Mouse (Mus musculus): ENCODE data around the gene Omt2b. TPM values are rescaled to one million over a fixed set of nuclear protein-coding genes. Genes with fewer than 3 reads are reported as not detected.
"Not testable (repeated sequence)": the region's sequence is repeated elsewhere in the genome, so short reads cannot be mapped to it uniquely, and the experiment has no call there.

Omt2b gene
- polyA plus RNA-seq, 1 experiment from 2014 or later = not detected

DNA sequence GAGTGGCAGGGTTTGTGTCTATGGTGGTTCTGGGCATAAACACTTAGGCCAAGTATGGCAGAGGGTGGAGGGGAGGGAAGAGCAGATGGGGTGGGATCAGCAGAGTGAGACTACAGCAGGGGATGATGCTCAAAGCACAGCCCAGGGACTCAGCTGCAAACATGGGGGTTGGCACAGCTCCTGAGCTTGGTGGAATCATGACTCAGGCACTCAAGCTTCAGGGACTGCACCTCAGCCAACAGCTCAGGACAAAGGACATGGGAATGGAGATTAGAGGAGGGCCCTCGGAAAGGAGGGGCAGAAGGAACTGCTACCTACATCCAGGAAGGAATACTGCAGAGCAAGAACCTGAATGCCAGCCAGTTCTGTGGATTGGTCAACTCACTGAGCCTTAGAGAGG, 28.2 kb upstream of the Omt2b start:
- H3K27ac ChIP-seq (ENCODE audit: low read depth, low read length); H3K4me3 ChIP-seq (ENCODE audit: low read depth, low read length); H3K4me1 ChIP-seq (ENCODE audit: control insufficient read depth, insufficient read depth, low read length); H3K36me3 ChIP-seq (ENCODE audit: control insufficient read depth, insufficient read depth, low read length); DNase-seq (ENCODE audit: low spot score, missing footprints); H3K4me2 ChIP-seq; H3K9me3 ChIP-seq (ENCODE audit: control insufficient read depth, low read length); ATAC-seq (ENCODE audit: low FRiP score); H3K27me3 ChIP-seq (ENCODE audit: control insufficient read depth, insufficient read depth, low read length); H3K9ac ChIP-seq (ENCODE audit: low read length): not testable (repeated sequence)
- WGBS = 63% methylated on average over 1 of the region's 1 CpGs

DNA sequence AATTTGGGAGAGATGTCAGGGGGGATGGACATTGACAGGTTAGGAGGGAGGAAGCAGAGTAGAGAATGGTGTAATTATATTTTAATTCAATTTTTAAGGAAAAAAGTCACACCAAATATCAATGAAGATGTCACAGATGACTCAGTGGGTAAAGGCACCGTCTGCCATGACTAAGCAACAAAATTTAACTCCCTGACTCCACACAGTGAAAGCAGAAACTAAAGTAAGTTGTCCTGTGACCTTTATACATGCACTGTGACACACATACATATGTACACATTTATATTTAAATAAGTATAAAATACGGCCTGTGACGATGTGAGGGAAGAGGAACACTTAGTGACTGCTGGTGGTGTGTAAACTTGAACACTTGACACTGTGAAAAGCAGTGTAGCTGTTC, 19.3 kb upstream of the Omt2b start:
- H3K27me3 ChIP-seq (ENCODE audit: control insufficient read depth, insufficient read depth, low read length); H3K9ac ChIP-seq (ENCODE audit: low read length); H3K36me3 ChIP-seq (ENCODE audit: control insufficient read depth, insufficient read depth, low read length); H3K27ac ChIP-seq (ENCODE audit: low read depth, low read length); DNase-seq (ENCODE audit: low spot score, missing footprints); H3K9me3 ChIP-seq (ENCODE audit: control insufficient read depth, low read length); ATAC-seq (ENCODE audit: low FRiP score); H3K4me2 ChIP-seq; H3K4me3 ChIP-seq (ENCODE audit: low read depth, low read length); H3K4me1 ChIP-seq (ENCODE audit: control insufficient read depth, insufficient read depth, low read length): not testable (repeated sequence)
- 78% methylated on average over 3 of the region's 3 CpGs for WGBS

DNA sequence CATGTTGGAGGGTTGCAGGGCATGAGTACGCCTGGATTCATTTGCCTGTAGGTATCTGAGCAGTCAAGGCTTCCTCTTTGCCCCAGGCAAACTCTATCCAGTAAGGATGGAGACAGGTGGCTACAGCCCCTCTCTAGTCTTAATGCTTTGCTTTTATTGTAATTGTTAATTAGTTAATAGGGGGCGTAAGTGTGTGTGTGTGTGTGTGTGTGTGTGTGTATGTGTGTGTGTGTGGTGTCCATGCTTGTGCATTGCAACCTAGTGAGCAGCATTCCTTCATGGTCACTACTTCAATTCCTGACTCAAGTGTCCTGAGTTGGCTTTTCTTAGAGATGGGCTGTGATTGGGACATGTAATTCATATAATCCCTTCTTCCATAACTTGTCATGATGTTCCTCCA, 12.7 kb upstream of the Omt2b start, which contains the start of gene Omt2a:
Omt2a (minus strand) TSS at position 101 of the 400 bp plus-strand sequence.
- H3K9me3 ChIP-seq (ENCODE audit: control insufficient read depth, low read length) = no peaks in the 10 kb centered on the region
- ATAC-seq (ENCODE audit: low FRiP score) = no peak
- no peak within 1 kb of the TSS for H3K9ac ChIP-seq (ENCODE audit: low read length)
- no peaks in the 10 kb centered on the region for H3K27me3 ChIP-seq (ENCODE audit: control insufficient read depth, insufficient read depth, low read length)
- no peak within 1 kb of the TSS for H3K4me2 ChIP-seq
- DNase-seq (ENCODE audit: low spot score, missing footprints) = no peak
- H3K36me3 ChIP-seq (ENCODE audit: control insufficient read depth, insufficient read depth, low read length) = no peaks in the 10 kb centered on the region
- WGBS = 76% methylated on average over 2 of the region's 2 CpGs
- H3K4me1 ChIP-seq (ENCODE audit: control insufficient read depth, insufficient read depth, low read length) = no peaks in the 10 kb centered on the region
- H3K4me3 ChIP-seq (ENCODE audit: low read depth, low read length) = no peak within 1 kb of the TSS
- H3K27ac ChIP-seq (ENCODE audit: low read depth, low read length) = no peak within 1 kb of the TSS

DNA sequence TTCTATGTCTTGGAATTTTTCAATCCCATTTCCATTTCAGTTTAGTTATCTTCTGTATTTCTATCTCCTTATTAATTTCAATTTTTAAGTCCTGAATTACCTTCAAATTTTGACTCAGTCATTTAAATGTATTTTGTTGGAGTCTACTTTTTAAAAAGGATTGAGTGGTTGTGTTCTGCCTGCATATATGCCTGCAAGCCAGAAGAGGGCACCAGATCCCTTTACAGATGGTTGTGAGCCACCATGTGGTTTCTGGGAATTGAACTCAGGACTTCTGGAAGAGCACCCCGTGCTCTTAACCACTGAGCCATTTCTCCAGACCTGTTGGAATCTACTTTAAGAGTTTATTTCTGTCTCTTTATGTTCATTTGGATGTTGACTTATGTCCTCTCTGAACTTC, 7.9 kb upstream of the Omt2b start:
- DNase-seq (ENCODE audit: low spot score, missing footprints) (no peak), ATAC-seq (ENCODE audit: low FRiP score) (no peak)
- Histone ChIP-seq H3K9ac (ENCODE audit: low read length) (no peak overlapping the region), H3K9me3 (ENCODE audit: control insufficient read depth, low read length) (no peaks in the 10 kb centered on the region), H3K4me2 (no peak overlapping the region), H3K4me3 (ENCODE audit: low read depth, low read length) (no peak overlapping the region), H3K27me3 (ENCODE audit: control insufficient read depth, insufficient read depth, low read length) (no peaks in the 10 kb centered on the region), H3K4me1 (ENCODE audit: control insufficient read depth, insufficient read depth, low read length) (no peaks in the 10 kb centered on the region), H3K36me3 (ENCODE audit: control insufficient read depth, insufficient read depth, low read length) (no peaks in the 10 kb centered on the region), H3K27ac (ENCODE audit: low read depth, low read length) (no peak overlapping the region)
- 27% methylated on average over 1 of the region's 1 CpGs for WGBS

DNA sequence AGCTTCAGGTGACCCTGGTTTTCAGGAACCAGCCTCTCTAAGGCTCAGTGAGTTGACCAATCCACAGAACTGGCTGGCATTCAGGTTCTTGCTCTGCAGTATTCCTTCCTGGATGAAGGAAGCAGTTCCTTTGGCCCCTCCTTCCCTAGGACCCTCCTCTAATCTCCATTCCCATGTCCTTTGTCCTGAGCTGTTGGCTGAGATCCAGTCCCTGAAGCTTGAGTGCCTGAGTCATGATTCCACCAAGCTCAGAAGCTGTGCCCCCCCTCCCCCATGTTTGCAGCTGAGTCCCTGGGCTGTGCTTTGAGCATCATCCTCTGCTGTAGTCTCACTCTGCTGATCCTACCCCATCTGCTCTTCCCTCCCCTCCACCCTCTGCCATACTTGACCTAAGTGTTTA, 9.7 kb downstream of the Omt2b start:
- DNase-seq (ENCODE audit: low spot score, missing footprints); ATAC-seq (ENCODE audit: low FRiP score); H3K9me3 ChIP-seq (ENCODE audit: control insufficient read depth, low read length); H3K27me3 ChIP-seq (ENCODE audit: control insufficient read depth, insufficient read depth, low read length); H3K4me3 ChIP-seq (ENCODE audit: low read depth, low read length); H3K36me3 ChIP-seq (ENCODE audit: control insufficient read depth, insufficient read depth, low read length); H3K4me2 ChIP-seq; H3K9ac ChIP-seq (ENCODE audit: low read length); H3K4me1 ChIP-seq (ENCODE audit: control insufficient read depth, insufficient read depth, low read length); H3K27ac ChIP-seq (ENCODE audit: low read depth, low read length): not testable (repeated sequence)

DNA sequence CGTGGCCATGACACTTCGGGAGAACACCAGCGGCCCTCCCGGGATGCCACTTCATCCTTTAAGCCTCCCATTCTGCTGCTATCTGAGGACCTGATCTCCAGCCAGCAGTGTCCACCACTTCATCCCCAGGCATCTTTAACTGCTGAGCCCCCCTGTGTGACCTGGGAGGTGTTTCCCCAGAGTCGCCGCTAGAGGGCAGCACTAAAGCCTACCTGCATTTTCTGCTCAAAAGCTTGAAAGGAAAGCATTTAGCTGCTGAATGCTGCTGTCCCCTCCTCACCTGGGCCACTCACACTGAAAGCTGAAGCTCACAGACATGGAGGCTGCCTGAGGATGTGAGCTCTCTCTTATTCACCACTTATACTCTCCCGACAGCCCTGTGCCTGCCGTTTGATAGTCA, 12.9 kb downstream of the Omt2b start:
- H3K4me1 ChIP-seq (ENCODE audit: control insufficient read depth, insufficient read depth, low read length); H3K9ac ChIP-seq (ENCODE audit: low read length); H3K9me3 ChIP-seq (ENCODE audit: control insufficient read depth, low read length); H3K4me3 ChIP-seq (ENCODE audit: low read depth, low read length); H3K36me3 ChIP-seq (ENCODE audit: control insufficient read depth, insufficient read depth, low read length); H3K27ac ChIP-seq (ENCODE audit: low read depth, low read length); ATAC-seq (ENCODE audit: low FRiP score); H3K4me2 ChIP-seq; H3K27me3 ChIP-seq (ENCODE audit: control insufficient read depth, insufficient read depth, low read length): not testable (repeated sequence)
- WGBS = 13% methylated on average over 8 of the region's 8 CpGs
- DNase-seq (ENCODE audit: low spot score, missing footprints) = peak; percentile 91

DNA sequence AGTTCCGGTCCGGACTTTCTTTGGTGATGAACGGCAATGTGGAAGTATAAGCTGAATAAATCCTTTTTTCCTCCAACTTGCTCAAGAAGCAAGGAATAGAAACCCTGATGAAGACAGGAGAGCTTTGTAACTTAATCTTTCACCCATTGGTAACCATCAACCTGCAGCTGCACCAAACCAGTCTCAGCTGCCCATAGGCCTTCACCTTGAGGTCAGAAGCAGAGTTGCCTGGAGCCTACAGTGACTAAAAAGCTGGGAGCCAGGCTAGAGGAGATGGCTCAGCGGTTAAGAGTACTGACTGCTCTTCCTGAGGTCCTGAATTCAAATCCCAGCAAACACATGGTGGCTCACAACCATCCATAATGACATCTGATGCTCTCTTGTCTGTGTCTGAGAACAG, 15.1 kb downstream of the Omt2b start:
- H3K4me2 ChIP-seq; H3K4me3 ChIP-seq (ENCODE audit: low read depth, low read length); H3K4me1 ChIP-seq (ENCODE audit: control insufficient read depth, insufficient read depth, low read length); ATAC-seq (ENCODE audit: low FRiP score); H3K9me3 ChIP-seq (ENCODE audit: control insufficient read depth, low read length); H3K27me3 ChIP-seq (ENCODE audit: control insufficient read depth, insufficient read depth, low read length); H3K27ac ChIP-seq (ENCODE audit: low read depth, low read length); H3K36me3 ChIP-seq (ENCODE audit: control insufficient read depth, insufficient read depth, low read length); H3K9ac ChIP-seq (ENCODE audit: low read length); DNase-seq (ENCODE audit: low spot score, missing footprints): not testable (repeated sequence)
- WGBS = 91% methylated on average over 4 of the region's 4 CpGs

DNA sequence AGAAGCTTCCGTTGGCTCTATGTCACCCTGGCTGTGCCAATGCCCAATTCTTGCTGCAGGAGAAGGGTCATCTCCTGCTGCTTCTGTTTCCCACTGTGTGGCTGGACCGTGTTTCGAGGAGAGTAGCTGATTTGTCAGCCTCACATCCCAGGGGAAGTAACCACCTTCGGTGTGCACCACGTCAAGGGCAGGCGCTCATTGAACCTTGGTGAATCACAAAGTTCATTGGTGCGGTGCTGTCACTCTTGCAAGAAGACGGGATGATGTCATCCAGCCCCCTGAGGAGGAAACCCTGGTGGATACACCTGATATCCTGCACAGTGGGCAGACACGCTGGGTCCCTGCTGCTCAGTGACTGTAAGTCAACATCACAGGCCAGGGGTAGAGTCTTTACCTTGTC, 15.7 kb downstream of the Omt2b start:
- 86% methylated on average over 9 of the region's 9 CpGs for WGBS

DNA sequence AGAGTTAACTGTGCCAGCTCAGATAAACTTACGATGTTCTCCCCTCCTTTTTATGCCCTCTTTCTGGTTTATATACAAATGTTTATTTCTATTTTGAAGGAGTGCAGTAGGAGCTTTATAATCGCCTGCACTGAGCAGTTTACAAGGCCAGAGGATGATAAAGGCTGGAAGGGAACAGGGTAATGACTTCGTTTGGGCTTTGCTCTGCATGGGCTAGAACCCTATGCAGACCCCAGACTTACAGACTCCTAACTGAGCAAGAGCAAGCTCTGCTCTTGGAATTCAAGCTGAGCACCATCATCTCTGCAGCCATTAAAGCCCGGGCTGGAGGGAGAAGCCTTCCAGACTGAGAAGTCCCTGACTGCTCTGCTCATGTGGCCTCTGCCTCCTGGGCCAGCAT, 17.8 kb downstream of the Omt2b start:
- not testable (repeated sequence) for H3K36me3 ChIP-seq (ENCODE audit: control insufficient read depth, insufficient read depth, low read length); H3K4me3 ChIP-seq (ENCODE audit: low read depth, low read length); H3K4me2 ChIP-seq; H3K9me3 ChIP-seq (ENCODE audit: control insufficient read depth, low read length); H3K4me1 ChIP-seq (ENCODE audit: control insufficient read depth, insufficient read depth, low read length); H3K27ac ChIP-seq (ENCODE audit: low read depth, low read length); H3K27me3 ChIP-seq (ENCODE audit: control insufficient read depth, insufficient read depth, low read length); H3K9ac ChIP-seq (ENCODE audit: low read length); ATAC-seq (ENCODE audit: low FRiP score); DNase-seq (ENCODE audit: low spot score, missing footprints)
- WGBS = 74% methylated on average over 4 of the region's 4 CpGs

More for the DNA sequence above, 15.7 kb downstream of the Omt2b start:
- not testable (repeated sequence) for H3K4me1 ChIP-seq (ENCODE audit: control insufficient read depth, insufficient read depth, low read length); H3K4me3 ChIP-seq (ENCODE audit: low read depth, low read length); DNase-seq (ENCODE audit: low spot score, missing footprints); H3K9me3 ChIP-seq (ENCODE audit: control insufficient read depth, low read length); H3K36me3 ChIP-seq (ENCODE audit: control insufficient read depth, insufficient read depth, low read length); ATAC-seq (ENCODE audit: low FRiP score); H3K9ac ChIP-seq (ENCODE audit: low read length); H3K4me2 ChIP-seq; H3K27ac ChIP-seq (ENCODE audit: low read depth, low read length); H3K27me3 ChIP-seq (ENCODE audit: control insufficient read depth, insufficient read depth, low read length)

DNA sequence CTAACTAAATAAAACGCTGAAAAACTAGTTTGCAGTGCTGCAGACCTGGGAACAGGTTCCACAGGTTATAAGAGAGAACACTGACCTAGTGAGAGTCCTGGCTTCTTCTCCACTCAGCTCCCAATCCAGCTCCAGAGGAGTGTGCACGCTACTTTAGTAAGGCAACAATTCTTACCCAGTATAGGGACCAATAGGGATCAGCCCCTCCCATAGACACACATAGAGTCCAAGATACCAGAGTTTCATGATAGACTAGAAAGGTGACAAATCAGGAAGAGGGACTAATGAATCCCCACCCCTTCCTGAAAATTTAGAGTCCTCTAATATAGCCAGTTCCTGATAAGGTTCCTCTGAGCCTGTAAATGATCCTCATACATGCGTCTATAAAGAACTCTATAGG, 19.6 kb downstream of the Omt2b start:
- H3K36me3 ChIP-seq (ENCODE audit: control insufficient read depth, insufficient read depth, low read length) = no peaks in the 10 kb centered on the region
- H3K27me3 ChIP-seq (ENCODE audit: control insufficient read depth, insufficient read depth, low read length) = no peaks in the 10 kb centered on the region
- H3K4me3 ChIP-seq (ENCODE audit: low read depth, low read length) = no peak overlapping the region
- DNase-seq (ENCODE audit: low spot score, missing footprints) (no peak), ATAC-seq (ENCODE audit: low FRiP score) (no peak)
- H3K27ac ChIP-seq (ENCODE audit: low read depth, low read length) = no peak overlapping the region
- no peaks in the 10 kb centered on the region for H3K4me1 ChIP-seq (ENCODE audit: control insufficient read depth, insufficient read depth, low read length)
- no peak overlapping the region for H3K9ac ChIP-seq (ENCODE audit: low read length)
- H3K4me2 ChIP-seq = no peak overlapping the region
- WGBS = 72% methylated on average over 3 of the region's 3 CpGs
- H3K9me3 ChIP-seq (ENCODE audit: control insufficient read depth, low read length) = no peaks in the 10 kb centered on the region
